Mouse (Mus musculus) olfactory bulb, adult 2 months (tissue): ENCODE measurements around the gene Ntmt1. TPM values are rescaled to one million over a fixed set of nuclear protein-coding genes. Genes with fewer than 3 reads are reported as not detected.

Experiments used
- H3K27ac ChIP-seq: fragments of 200-500 bp; 2 replicates; pipeline ENCODE4 v1.5.1; 2012; ENCODE audit warnings: low read depth, low read length; ENCODE audit not compliant: insufficient read depth
- H3K4me1 ChIP-seq: fragments of 200-500 bp; 2 replicates; pipeline ENCODE4 v1.6.1; 2012; ENCODE audit warnings: low read length; ENCODE audit not compliant: control insufficient read depth, insufficient read depth
- H3K4me3 ChIP-seq: fragments of 200-500 bp; 2 replicates; pipeline ENCODE4 v1.5.1; 2012; ENCODE audit warnings: mild to moderate bottlenecking, low read depth, low read length, moderate library complexity; ENCODE audit not compliant: insufficient read depth
- CTCF ChIP-seq: fragments of 200-500 bp; IDR thresholded peaks from 2 replicates; pipeline ENCODE4 v1.5.1; 2012; ENCODE audit warnings: low read depth, mild to moderate bottlenecking, low read length, moderate library complexity; ENCODE audit not compliant: insufficient read depth
- POLR2A ChIP-seq: fragments of 200-500 bp; IDR thresholded peaks from 2 replicates; pipeline ENCODE4 v1.6.1; 2012; ENCODE audit warnings: mild to moderate bottlenecking, low read depth, low read length, moderate library complexity; ENCODE audit not compliant: insufficient read depth
- WGBS: fragments of 180-500 bp; shearing (Covaris S2); methylation state at CpG from one replicate; pipeline ENCODE4 v1.1.7; 2018; 5-methylcytosine and 5-hydroxymethylcytosine counted together
- polyA plus RNA-seq: library from polyadenylated mRNA; stranded (reverse); fragments of >200 nt; gene quantifications from 2 replicates; pipeline ENCODE4 v1.2.4, GENCODE M21; 2012; ENCODE audit warnings: low replicate concordance; ENCODE audit not compliant: missing spikeins, insufficient read depth, insufficient read length

Ntmt1 gene
- polyA plus RNA-seq, 1 experiment: not detected

- peaks cover 22% of the 10 kb centered on the region for H3K4me1 ChIP-seq
- WGBS: 38% methylated on average over 5 of the region's 5 CpGs
- no peak overlapping the region for H3K4me3 ChIP-seq
- H3K27ac ChIP-seq: no peak overlapping the region
- TF ChIP-seq POLR2A: no peak
- TF ChIP-seq CTCF: no peak
Measured at GRCm38 (mm10) chr2:30809503-30809902, 1.9 kb downstream of the Ntmt1 start.

- WGBS: 86% methylated on average over 7 of the region's 7 CpGs
- peaks cover 22% of the 10 kb centered on the region for H3K4me1 ChIP-seq
- TF ChIP-seq CTCF (no peak), POLR2A (no peak)
- H3K4me3 ChIP-seq: no peak overlapping the region
- no peak overlapping the region for H3K27ac ChIP-seq
Measured at GRCm38 (mm10) chr2:30810573-30810972, 2.9 kb downstream of the Ntmt1 start.

- H3K4me1 ChIP-seq: no peaks in the 10 kb centered on the region
- WGBS: 88% methylated on average over 1 of the region's 1 CpGs
- H3K27ac ChIP-seq: no peak overlapping the region
- no peak for TF ChIP-seq POLR2A
- TF ChIP-seq CTCF: no peak
- H3K4me3 ChIP-seq: no peak overlapping the region
Measured at GRCm38 (mm10) chr2:30816383-30816782, 8.8 kb downstream of the Ntmt1 start.

GRCm38 (mm10) chr2:30819873-30820272 lies 12.2 kb downstream of the Ntmt1 start:
- WGBS: 92% methylated on average over 5 of the region's 5 CpGs
- no peak overlapping the region for H3K4me3 ChIP-seq
- no peaks in the 10 kb centered on the region for H3K4me1 ChIP-seq
- H3K27ac ChIP-seq: no peak overlapping the region
- TF ChIP-seq CTCF: no peak
- TF ChIP-seq POLR2A: no peak

- WGBS: 98% methylated on average over 3 of the region's 3 CpGs
- Histone ChIP-seq H3K4me3 (no peak overlapping the region), H3K4me1 (no peaks in the 10 kb centered on the region), H3K27ac (no peak overlapping the region)
- TF ChIP-seq POLR2A (no peak), CTCF (peak; percentile 34; the same call in 1 of the 2 replicates)
Measured at GRCm38 (mm10) chr2:30821073-30821472, 13.4 kb downstream of the Ntmt1 start.

- TF ChIP-seq POLR2A (no peak), CTCF (no peak)
- Histone ChIP-seq H3K27ac (no peak overlapping the region), H3K4me1 (peaks cover 13% of the 10 kb centered on the region), H3K4me3 (no peak overlapping the region)
- WGBS: 85% methylated on average over 8 of the region's 8 CpGs
Measured at GRCm38 (mm10) chr2:30822460-30822859, 14.8 kb downstream of the Ntmt1 start.

GRCm38 (mm10) chr2:30823385-30824153 lies 15.9 kb downstream of the Ntmt1 start:
- Histone ChIP-seq H3K27ac (no peak overlapping the region), H3K4me1 (peaks cover 17% of the 10 kb centered on the region), H3K4me3 (no peak overlapping the region)
- WGBS: 52% methylated on average over 13 of the region's 13 CpGs
- TF ChIP-seq CTCF: no peak
- no peak for TF ChIP-seq POLR2A

GRCm38 (mm10) chr2:30826825-30827748 lies 19.5 kb downstream of the Ntmt1 start:
- TF ChIP-seq CTCF: peak; percentile 24; the same call in 1 of the 2 replicates
- TF ChIP-seq POLR2A: no peak
- 30% methylated on average over 26 of the region's 26 CpGs for WGBS
- Histone ChIP-seq H3K4me3 (peak overlapping the region; percentile 78), H3K4me1 (peaks cover 19% of the 10 kb centered on the region), H3K27ac (no peak overlapping the region)

- under 1% methylated on average over 63 of the region's 63 CpGs for WGBS
- no peak overlapping the region for H3K27ac ChIP-seq
- TF ChIP-seq CTCF: peak; percentile 86
- peak; percentile 66 for TF ChIP-seq POLR2A
- H3K4me3 ChIP-seq: peak overlapping the region; percentile 78
- H3K4me1 ChIP-seq: peaks cover 19% of the 10 kb centered on the region
Measured at GRCm38 (mm10) chr2:30827749-30828475, 20.3 kb downstream of the Ntmt1 start.
